Mouse (Mus musculus): ENCODE measurements at regions not wholly inside any gene's neighbourhood (a gene's known extent, or its start where the extent isn't known, plus 50 kb on each side); places are given as distances from the start of the nearest gene placed in this dataset.
A peak's percentile ranks its signal among the peaks of the same experiment; 100 is the strongest.
"Not testable (repeated sequence)": the region's sequence is repeated elsewhere in the genome, so short reads cannot be mapped to it uniquely, and the experiment has no call there.

GRCm38 (mm10) chr10:10185298-10185883, 284.5 kb upstream of the Stxbp5 start:
- Histone ChIP-seq H3K27ac (ENCODE audit: insufficient read depth, low read length) (peak overlapping the region; percentile 50; the same call in 1 of the 2 replicates), H3K27me3 (ENCODE audit: control insufficient read depth, insufficient read depth, low read length) (no peaks in the 10 kb centered on the region), H3K36me3 (ENCODE audit: control insufficient read depth, insufficient read depth, low read length) (no peaks in the 10 kb centered on the region), H3K4me3 (ENCODE audit: extremely low read depth, insufficient read depth, insufficient read length) (no peak overlapping the region), H3K4me1 (ENCODE audit: control insufficient read depth, insufficient read depth, insufficient read length) (peaks cover 11% of the 10 kb centered on the region)
- WGBS = 77% methylated on average over 8 of the region's 8 CpGs
- DNase-seq (ENCODE audit: low read depth in 1 of 2, low spot score in 2 of 2) = no peak
- TF ChIP-seq CTCF (IDR thresholded peaks at IDR 0.05; ENCODE audit: extremely low read depth, insufficient read depth, insufficient read length, insufficient replicate concordance) (no peak), POLR2A (IDR thresholded peaks at IDR 0.05; ENCODE audit: low read depth, low read length) (no peak)

DNA sequence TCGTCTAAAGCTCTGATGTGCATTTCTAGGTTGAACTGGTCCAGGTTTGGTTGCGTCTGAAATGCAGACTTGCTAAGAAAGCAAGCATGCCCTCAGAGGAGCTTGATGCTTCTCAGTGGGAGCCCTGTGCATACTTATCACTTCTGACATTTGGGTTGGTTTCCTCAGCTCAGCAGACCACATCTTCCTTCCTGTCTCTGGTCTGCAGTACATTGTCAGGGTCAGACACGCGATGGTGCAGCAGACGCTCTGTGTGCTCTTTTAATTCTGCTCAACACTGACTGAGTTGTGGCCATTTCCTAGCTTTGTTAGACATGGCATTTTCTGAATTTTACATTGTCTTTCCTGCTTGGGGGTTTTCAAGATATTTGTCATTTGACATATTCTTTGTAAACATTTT, 283.5 kb upstream of the Stxbp5 start:
- peaks cover 11% of the 10 kb centered on the region for H3K4me1 ChIP-seq (ENCODE audit: control insufficient read depth, insufficient read depth, insufficient read length)
- H3K27ac ChIP-seq (ENCODE audit: insufficient read depth, low read length) = peak overlapping the region; percentile 50; the same call in 1 of the 2 replicates
- 2% methylated on average over 5 of the region's 5 CpGs for WGBS
- no peaks in the 10 kb centered on the region for H3K27me3 ChIP-seq (ENCODE audit: control insufficient read depth, insufficient read depth, low read length)
- TF ChIP-seq CTCF (IDR thresholded peaks at IDR 0.05; ENCODE audit: extremely low read depth, insufficient read depth, insufficient read length, insufficient replicate concordance) (no peak), POLR2A (IDR thresholded peaks at IDR 0.05; ENCODE audit: low read depth, low read length) (peak; percentile 51; the same call in 1 of the 2 replicates)
- no peak overlapping the region for H3K4me3 ChIP-seq (ENCODE audit: extremely low read depth, insufficient read depth, insufficient read length)
- no peaks in the 10 kb centered on the region for H3K36me3 ChIP-seq (ENCODE audit: control insufficient read depth, insufficient read depth, low read length)
- peak; percentile 24 to 41 for DNase-seq (ENCODE audit: low read depth in 1 of 2, low spot score in 2 of 2)

- not testable (repeated sequence) for H3K4me3 ChIP-seq (ENCODE audit: extremely low read depth, insufficient read depth, insufficient read length); H3K27ac ChIP-seq (ENCODE audit: insufficient read depth, low read length); H3K36me3 ChIP-seq (ENCODE audit: control insufficient read depth, insufficient read depth, low read length); DNase-seq (ENCODE audit: low read depth in 1 of 2, low spot score in 2 of 2); H3K27me3 ChIP-seq (ENCODE audit: control insufficient read depth, insufficient read depth, low read length); H3K4me1 ChIP-seq (ENCODE audit: control insufficient read depth, insufficient read depth, insufficient read length)
- 87% methylated on average over 3 of the region's 3 CpGs for WGBS
These were observed 276.2 kb upstream of the Stxbp5 start for GRCm38 (mm10) chr10:10177037-10177436.

All from spleen, adult 2 months (tissue).